Mouse (Mus musculus): Measurements from ENCODE around the gene Prmt7.
A peak's percentile ranks its signal among the peaks of the same experiment; 100 is the strongest.

The Prmt7 gene

DNA sequence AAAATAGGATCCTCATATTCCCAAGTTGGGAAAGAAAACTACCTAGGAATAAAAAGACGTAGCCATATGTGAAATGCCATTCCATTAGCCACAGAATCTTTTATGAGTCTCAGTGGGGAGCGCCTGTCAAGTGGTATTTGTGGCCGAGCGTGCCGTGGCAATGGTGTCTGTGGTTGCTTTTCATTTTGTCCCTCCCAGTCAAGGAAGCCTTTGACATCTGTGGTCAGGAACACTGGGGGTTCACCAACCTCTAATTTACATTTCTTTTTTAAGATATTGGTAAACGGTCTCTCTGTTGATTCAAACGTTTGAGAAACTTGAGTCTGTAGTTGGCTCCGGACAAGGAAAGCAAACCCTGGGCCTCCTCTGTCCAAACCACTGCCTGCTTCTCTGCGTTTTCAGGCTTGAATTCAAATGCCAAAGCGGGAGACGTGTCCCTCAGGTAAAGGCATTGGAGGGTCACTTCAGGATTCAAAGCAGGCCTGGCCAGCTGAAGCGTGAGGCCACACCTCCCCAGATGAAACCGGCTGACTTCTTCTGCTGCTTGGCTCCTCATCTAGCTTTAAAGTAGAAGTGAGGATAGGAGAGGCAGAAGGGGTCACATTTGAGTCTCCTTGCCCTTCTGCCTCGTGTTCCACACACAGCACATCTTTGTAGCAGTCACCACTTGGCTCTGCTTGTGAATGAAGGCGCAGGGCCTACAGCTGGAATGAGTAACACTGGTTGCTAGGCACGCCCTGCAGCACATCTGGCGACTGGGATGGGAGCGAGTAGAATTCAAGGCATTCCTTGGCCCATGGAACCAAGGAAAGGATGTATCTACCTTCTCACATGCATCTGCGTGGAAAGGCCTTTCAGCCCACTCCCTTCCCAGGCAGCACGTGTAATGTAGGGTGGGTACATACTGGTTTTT, 82.0 kb downstream of the Prmt7 start:
- DNase-seq, result no peak

DNA sequence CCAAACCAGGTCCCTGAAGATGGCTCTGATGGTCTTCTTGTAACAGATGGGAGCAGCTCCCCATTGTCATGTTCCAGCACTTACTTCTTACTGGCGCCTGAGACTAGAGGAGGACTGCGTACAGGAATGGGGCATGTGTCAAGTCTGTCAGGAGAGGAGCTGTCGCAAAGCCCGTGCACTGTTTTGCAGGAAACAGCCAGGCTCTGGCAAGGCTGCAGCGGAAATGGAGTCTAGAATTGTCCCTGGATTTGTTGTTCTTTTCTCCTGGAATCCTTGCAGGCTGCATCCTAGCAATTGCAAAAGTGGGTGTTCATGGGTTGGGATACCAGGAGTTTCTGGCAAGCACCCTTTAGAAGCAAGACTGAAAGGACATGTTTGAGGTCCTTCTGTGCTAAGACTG, 87.5 kb downstream of the Prmt7 start:
- DNase-seq, result no peak

DNA sequence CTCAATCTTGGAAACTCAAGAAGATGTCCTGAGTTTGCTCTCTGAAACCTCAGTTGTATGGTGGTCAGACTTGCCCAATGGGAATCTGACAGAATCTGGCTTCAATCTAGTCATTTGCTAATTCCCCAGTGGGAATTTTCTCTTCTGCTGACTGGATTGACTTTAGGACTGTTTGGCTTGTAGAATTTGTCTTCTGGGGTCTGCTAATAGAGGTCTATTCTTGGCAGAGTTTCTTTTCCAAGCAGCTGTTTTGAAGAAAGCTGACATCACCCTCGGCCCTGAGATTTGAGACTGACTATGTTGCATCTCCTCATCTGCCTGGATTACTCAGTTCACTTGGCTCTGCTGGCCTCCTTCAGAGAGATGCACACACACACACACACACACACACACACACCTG, 88.1 kb downstream of the Prmt7 start:
- no peak for DNase-seq

DNA sequence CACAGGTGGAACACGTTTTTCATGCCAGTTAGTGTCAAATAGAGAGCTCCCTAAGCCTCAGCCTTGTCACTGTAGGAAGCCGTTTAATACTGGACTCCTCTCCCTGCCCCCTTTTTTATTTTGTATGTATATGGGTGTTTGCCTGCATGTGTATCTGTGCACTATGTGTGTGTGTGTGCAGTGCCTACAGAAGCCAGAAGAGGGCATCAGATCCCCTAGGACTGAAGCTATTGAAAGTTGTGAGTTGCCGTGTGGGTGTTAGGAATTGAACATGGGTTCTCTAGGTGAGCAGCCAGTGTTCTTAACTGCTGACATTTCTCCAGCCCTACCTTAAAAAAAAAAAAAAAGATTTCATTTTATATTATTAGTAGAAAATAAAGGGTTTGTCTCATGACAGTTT, 89.0 kb downstream of the Prmt7 start:
- DNase-seq, result no peak

DNA sequence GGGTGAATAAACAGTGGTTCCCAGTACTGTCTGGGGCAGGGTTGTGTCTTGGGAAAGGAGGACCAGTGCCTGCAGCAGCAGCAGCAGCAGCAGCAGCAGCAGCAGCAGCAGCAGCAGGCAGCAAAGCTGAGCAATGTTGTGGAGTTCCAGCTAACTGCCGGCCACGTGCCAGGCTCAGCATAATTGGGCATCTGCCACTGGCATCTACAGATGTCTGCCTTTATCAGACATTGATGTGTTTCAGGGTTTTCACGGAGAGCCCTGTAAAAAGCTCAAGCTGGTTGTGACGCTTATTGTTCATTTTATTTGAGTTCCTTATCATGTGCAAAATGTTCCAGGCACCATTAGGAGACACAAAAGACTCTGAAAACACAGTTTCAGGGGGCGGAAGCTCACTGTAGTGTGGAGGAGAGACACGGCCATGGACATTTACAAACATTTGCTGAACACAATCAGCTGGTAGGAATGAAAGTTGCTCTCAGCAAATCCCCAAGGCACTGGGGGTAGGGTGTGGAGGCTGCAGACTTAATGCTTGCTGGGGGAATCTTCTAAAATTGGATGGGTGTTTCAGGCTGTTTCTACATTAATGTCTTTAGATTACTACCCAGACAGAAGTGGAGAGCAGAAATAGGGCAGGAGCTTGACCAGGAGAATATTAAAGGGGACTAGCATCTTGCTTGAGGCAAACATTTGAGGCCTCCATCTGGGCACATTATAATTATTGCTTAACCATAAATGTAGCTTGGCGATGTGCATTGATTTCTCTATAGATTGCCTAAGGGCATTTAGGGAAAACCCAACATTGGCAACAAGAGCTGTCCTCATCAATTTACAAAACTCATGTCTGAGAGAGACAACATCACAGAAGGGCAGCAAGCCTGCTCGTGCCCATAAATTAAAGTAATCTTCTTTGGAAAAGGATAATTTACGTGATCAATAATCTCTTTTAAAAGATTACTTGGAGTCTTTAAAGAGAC, 90.3 kb downstream of the Prmt7 start:
- DNase-seq, result peak; percentile 75 to 83

Measured in cerebellum, postnatal 10 days (tissue).